Mouse (Mus musculus) testis, adult 2 months (tissue): ENCODE data around the gene Gm10322. TPM values are rescaled to one million over a fixed set of nuclear protein-coding genes. Genes with fewer than 3 reads are reported as not detected.

Experiments used
- H3K27ac ChIP-seq: fragments of 200-500 bp; 2 replicates; pipeline ENCODE4 v1.5.1; 2012; ENCODE audit warnings: low read depth, low read length; ENCODE audit not compliant: control insufficient read depth, insufficient read depth
- H3K27me3 ChIP-seq: fragments of 200-500 bp; 2 replicates; pipeline ENCODE4 v1.6.1; 2012; ENCODE audit warnings: mild to moderate bottlenecking, low read length, moderate library complexity; ENCODE audit not compliant: control insufficient read depth, insufficient read depth
- H3K36me3 ChIP-seq: fragments of 200-500 bp; 2 replicates; pipeline ENCODE4 v1.6.1; 2012; ENCODE audit warnings: mild to moderate bottlenecking, low read length; ENCODE audit not compliant: control insufficient read depth, insufficient read depth
- H3K4me1 ChIP-seq: fragments of 200-500 bp; 2 replicates; pipeline ENCODE4 v1.6.1; 2012; ENCODE audit warnings: low read length; ENCODE audit not compliant: control insufficient read depth, insufficient read depth
- H3K4me3 ChIP-seq: fragments of 200-500 bp; 2 replicates; pipeline ENCODE4 v1.5.1; 2012; ENCODE audit warnings: low read depth, mild to moderate bottlenecking, low read length, moderate library complexity, mixed read lengths; ENCODE audit not compliant: control insufficient read depth
- CTCF ChIP-seq: fragments of 200-500 bp; IDR thresholded peaks from 2 replicates; pipeline ENCODE4 v1.5.1; 2012; ENCODE audit warnings: low read depth, mild to moderate bottlenecking, inconsistent platforms, low read length, moderate library complexity; ENCODE audit not compliant: control insufficient read depth, insufficient read depth, insufficient replicate concordance
- POLR2A ChIP-seq: fragments of 200-500 bp; IDR thresholded peaks from 2 replicates; pipeline ENCODE4 v1.6.1; 2012; ENCODE audit warnings: low read depth, mild to moderate bottlenecking, inconsistent platforms, low read length, moderate library complexity; ENCODE audit not compliant: control insufficient read depth
- polyA plus RNA-seq: library from polyadenylated mRNA; depleted of rRNA; stranded (reverse); fragments of >200 nt; gene quantifications from 2 replicates; pipeline ENCODE4 v1.2.3, GENCODE M21; 2012

Gm10322 gene
- polyA plus RNA-seq, 1 experiment: not detected

DNA sequence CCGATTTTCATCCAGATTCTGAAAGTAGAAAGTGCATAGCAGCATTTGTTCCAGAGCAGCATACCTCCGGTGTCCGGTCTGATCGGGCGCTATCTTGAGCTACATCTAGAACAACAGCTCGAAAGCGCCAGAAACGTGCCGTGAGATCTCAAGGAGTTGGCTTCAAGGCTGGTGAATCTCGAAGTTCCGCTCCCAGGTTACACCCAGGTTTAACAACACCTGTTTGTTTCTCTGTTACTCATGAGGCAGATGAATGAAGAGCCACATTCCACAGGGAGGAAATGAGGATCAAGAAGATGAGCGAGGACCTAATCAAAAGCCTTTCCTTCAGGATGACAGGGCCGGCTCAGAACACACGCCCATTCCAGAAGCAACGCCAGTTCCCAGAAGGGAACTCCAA is 29.0 kb upstream of the Gm10322 start:
- H3K4me1 ChIP-seq: no peaks in the 10 kb centered on the region
- H3K4me3 ChIP-seq: no peak overlapping the region
- TF ChIP-seq CTCF (no peak), POLR2A (no peak)

DNA sequence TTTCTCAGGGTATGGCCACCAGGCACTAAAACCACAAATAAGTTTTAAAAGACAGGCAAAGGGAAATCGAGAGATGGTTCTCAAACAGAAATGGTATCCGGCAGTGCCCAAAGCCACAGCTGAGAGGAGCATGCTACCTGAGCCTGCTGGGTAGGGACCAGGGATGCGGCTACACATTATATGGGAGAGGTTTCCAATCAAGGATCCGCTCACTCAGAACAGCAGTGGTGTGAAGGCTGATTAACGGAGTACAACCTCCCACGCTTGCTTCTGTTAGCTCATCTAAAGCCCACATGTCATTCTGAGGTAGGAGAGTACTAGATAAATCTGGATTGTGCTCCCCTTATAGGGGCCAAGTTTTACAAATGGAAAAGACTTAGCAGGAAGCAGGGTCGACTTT is 27.7 kb upstream of the Gm10322 start:
- Histone ChIP-seq H3K27ac (no peak overlapping the region), H3K4me3 (no peak overlapping the region), H3K27me3 (no peaks in the 10 kb centered on the region), H3K4me1 (no peaks in the 10 kb centered on the region), H3K36me3 (no peaks in the 10 kb centered on the region)
- no peak for TF ChIP-seq CTCF
- no peak for TF ChIP-seq POLR2A

More for the DNA sequence above, 29.0 kb upstream of the Gm10322 start:
- no peak overlapping the region for H3K27ac ChIP-seq
- no peaks in the 10 kb centered on the region for H3K36me3 ChIP-seq
- H3K27me3 ChIP-seq: no peaks in the 10 kb centered on the region

DNA sequence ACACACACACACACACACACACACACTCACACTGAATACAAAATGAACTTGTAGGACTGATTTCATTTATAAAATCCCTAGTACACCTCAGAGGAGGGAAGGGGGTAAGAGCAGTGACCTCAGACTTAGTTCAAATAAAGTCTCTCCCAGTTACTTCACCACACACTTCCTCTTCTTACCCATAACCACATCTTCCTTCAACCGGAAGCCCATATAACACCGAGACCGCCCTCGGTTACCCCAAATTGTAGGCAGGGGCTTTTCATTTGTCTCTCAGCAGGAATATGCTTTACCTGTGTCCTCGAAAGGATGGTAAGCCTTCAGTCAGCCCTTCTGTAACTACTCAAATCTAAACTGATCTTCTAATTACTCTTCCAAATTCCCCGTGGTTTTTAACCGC is 26.4 kb upstream of the Gm10322 start:
- H3K4me3 ChIP-seq: no peak overlapping the region
- no peak for TF ChIP-seq CTCF
- TF ChIP-seq POLR2A: no peak
- H3K4me1 ChIP-seq: no peaks in the 10 kb centered on the region
- no peak overlapping the region for H3K27ac ChIP-seq
- no peaks in the 10 kb centered on the region for H3K36me3 ChIP-seq
- no peaks in the 10 kb centered on the region for H3K27me3 ChIP-seq

DNA sequence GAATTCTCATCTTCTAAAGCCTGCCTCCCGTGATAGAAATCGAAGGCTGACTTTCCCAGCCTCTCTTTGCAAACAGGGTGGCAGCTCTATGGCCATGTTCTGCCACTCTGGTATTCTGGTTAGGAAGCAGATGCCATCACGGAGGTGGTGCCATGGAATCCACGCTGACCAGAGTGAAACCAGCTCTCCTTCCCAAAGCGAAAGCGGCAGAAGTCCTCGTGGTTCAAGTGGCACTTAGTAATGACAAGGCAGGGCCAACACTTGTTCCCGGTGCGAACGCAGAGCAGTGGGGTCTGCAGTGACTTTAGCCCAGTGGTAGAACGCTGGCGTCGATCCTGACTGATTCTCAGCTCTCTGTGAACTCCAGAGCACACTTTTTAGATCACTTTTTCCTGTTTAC is 26.0 kb upstream of the Gm10322 start:
- no peak for TF ChIP-seq POLR2A
- no peak for TF ChIP-seq CTCF
- H3K4me1 ChIP-seq: no peaks in the 10 kb centered on the region
- no peak overlapping the region for H3K27ac ChIP-seq
- no peaks in the 10 kb centered on the region for H3K36me3 ChIP-seq
- H3K4me3 ChIP-seq: no peak overlapping the region
- no peaks in the 10 kb centered on the region for H3K27me3 ChIP-seq

DNA sequence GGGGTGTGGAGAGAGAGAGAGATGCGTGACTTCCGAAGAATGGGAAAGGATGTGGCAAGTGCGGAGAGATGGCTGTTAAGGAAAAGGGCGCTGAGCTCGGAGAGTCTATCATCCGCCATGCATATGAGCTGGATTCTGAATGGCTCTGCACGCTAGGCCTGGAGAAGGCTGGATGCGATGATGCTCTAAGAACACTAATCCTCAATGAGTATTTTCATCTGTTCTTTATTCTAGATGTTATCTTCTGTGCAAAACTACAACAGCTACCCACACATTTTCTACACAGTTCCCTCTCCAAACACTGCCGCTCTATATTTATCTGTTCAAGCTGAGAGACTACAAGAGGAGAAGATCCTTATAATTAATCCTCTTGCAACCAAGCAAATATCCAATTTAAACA is 25.3 kb upstream of the Gm10322 start:
- H3K36me3 ChIP-seq: no peaks in the 10 kb centered on the region
- H3K27ac ChIP-seq: no peak overlapping the region
- TF ChIP-seq POLR2A (no peak), CTCF (no peak)
- H3K4me3 ChIP-seq: no peak overlapping the region
- no peaks in the 10 kb centered on the region for H3K4me1 ChIP-seq
- no peaks in the 10 kb centered on the region for H3K27me3 ChIP-seq

DNA sequence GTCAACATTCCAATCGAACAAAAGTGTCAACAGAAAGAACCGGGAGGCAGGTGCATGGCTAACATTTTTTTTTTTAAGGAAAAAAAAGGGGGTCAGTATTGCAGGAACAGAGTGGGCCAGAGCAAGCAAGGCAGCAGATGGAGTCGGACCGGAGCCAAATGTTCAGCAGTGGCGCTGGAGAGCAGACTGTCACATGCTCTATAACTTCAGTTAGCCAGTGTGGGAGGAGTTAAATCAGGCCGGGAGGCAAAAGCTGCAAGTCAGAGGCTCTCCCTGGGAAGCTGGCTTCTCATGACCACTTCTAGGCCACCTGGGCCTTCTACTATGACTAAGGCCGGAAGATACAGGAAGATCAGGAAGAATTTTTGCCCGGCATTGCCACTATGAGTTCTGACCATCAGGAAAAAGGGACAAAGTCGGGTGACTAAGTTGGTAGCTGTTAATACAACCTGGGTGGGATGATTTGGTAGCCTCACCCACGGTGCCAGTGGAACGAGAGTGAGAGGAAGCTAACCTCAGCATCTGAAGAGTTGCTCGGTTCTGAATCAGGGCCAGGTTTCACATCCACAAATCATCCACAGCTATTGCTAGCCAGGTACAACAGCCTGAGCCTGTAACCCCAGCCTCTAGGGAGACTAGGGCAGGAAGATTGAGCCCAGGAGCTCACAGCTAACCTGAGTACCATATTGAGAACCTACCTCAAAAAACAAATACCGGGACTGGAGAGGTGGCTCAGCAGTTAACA is 21.9 kb upstream of the Gm10322 start:
- H3K27ac ChIP-seq: no peak overlapping the region

DNA sequence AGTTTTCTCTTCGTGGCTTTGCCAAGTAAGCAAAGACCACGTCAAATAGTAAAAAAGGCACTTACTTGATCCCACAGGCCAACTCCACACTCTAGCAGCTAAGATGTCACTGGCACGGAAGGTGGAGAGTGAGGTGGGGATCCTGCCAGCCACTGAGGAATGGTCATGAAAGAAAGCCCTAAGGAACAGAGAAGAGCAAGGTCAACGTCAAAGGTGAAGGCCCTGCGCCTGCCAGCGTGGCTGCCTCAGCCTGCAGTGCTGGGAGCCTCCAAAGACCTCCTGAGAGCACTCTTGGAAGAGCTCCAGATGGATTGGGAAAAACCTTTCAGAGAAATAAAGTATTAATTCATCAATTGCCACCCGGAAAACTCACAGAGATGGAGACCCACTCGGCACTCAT is 15.3 kb upstream of the Gm10322 start:
- Histone ChIP-seq H3K36me3 (no peaks in the 10 kb centered on the region), H3K4me3 (no peak overlapping the region), H3K4me1 (no peaks in the 10 kb centered on the region), H3K27me3 (no peaks in the 10 kb centered on the region), H3K27ac (no peak overlapping the region; the same call in 1 of the 2 replicates)
- no peak for TF ChIP-seq POLR2A

More for the DNA sequence above, 21.9 kb upstream of the Gm10322 start:
- Histone ChIP-seq H3K4me3 (no peak overlapping the region), H3K27me3 (no peaks in the 10 kb centered on the region), H3K36me3 (no peaks in the 10 kb centered on the region), H3K4me1 (no peaks in the 10 kb centered on the region)
- no peak for TF ChIP-seq POLR2A
- TF ChIP-seq CTCF: no peak

DNA sequence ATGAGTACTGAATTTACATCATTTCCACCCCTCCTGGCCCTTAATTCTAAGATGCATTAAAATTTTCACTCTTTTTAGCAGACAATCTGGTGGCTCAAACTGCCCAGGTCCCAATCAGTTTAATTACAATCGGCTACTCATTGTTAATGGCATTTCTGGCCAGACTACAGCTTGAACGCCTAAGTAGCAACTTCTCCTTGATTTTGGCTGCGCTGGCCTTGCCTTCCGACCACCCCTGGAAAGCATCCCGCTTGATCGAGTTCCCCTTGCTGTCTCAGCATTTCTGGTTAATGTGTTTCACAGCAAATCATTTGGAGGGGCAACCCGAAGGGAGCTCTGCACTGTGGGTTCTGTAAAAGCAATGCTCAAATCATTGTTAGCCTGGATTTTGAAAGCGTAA is 13.8 kb upstream of the Gm10322 start:
- Histone ChIP-seq H3K4me1 (no peaks in the 10 kb centered on the region), H3K27ac (no peak overlapping the region), H3K27me3 (no peaks in the 10 kb centered on the region), H3K4me3 (no peak overlapping the region), H3K36me3 (no peaks in the 10 kb centered on the region)
- no peak for TF ChIP-seq POLR2A
- TF ChIP-seq CTCF: no peak

DNA sequence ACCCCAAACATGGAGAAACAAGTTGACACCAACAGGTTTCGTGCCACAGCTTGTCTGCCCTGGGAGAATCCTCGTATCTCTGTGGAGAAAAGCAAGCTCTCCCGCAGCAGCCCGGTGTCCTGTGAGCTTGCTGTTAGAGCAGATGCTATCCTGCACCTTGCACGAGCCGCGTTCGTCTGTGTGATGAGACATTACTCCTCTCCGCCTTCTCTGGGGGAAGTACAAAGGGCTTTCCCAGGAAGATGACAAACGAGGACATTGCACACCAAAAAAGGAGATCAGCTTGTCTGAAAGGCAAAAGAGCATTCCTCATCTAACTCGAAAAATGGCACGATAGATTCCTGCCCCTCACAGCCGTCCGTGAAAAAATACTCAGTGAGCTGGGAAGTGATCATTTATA is 13.0 kb upstream of the Gm10322 start:
- Histone ChIP-seq H3K27me3 (no peaks in the 10 kb centered on the region), H3K4me1 (no peaks in the 10 kb centered on the region), H3K27ac (no peak overlapping the region), H3K36me3 (no peaks in the 10 kb centered on the region), H3K4me3 (no peak overlapping the region)
- TF ChIP-seq CTCF: no peak
- no peak for TF ChIP-seq POLR2A
